Mouse (Mus musculus): ENCODE data around the gene Tmem143. TPM values are rescaled to one million over a fixed set of nuclear protein-coding genes. Genes with fewer than 3 reads are reported as not detected.
A peak's percentile ranks its signal among the peaks of the same experiment; 100 is the strongest.
"Not testable (repeated sequence)": the region's sequence is repeated elsewhere in the genome, so short reads cannot be mapped to it uniquely, and the experiment has no call there.

The Tmem143 gene
- polyA plus RNA-seq, 1 experiment, result 35.5 TPM

DNA sequence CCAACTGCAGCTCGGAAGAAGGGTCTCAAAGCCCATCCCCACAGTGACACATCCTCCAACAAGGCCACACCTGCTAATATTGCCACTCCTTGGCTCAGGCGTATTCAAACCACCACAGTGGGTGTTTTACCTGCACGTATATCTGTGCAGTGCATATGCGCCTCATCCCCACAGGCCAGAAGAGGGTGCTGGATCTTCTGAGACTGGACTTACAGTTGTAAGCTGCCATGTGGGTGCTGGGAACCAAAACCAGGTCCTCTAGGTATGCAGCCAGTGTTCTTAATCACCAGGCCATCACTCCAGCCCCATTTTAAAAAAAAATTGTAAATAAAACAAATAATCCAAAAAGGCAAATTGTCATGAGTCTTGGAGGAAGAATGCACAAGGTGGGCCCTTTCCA lies 16.2 kb upstream of the Tmem143 start:
- WGBS, result over 99% methylated on average over 4 of the region's 4 CpGs
- Histone ChIP-seq H3K4me3 (replicated peaks; ENCODE audit: extremely low read depth, low read depth, low read length) (no peak overlapping the region), H3K4me1 (ENCODE audit: control insufficient read depth, insufficient read depth, low read length) (no peaks in the 10 kb centered on the region)
- no peak for DNase-seq
- TF ChIP-seq CTCF (IDR thresholded peaks at IDR 0.05; ENCODE audit: insufficient read depth, low read length), result no peak
- no peak for TF ChIP-seq POLR2A (IDR thresholded peaks at IDR 0.05; ENCODE audit: borderline replicate concordance, extremely low read depth, low read depth, low read length)

DNA sequence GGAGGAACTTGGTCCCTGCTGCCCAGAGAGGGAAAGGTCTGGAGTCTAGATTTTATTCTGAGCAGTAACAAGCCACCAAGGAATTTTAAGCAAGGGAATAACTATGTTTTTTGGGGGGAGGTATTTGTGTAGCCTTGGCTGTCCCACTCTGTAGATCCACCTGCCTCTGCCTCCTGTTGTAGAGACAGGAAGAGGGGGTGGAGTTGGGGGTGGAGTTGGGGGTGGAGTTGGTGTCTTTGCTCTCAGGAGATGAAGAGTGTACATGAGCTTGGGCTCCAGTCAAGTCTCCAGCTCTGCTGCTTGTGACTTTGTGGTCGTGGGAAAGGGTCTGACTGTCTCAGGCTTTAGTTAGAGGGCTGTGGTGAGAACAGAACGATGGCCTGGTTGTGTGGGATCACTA lies 15.7 kb upstream of the Tmem143 start:
- no peak for DNase-seq
- 78% methylated on average over 2 of the region's 2 CpGs for WGBS
- no peak for TF ChIP-seq CTCF (IDR thresholded peaks at IDR 0.05; ENCODE audit: insufficient read depth, low read length)
- no peak for TF ChIP-seq POLR2A (IDR thresholded peaks at IDR 0.05; ENCODE audit: borderline replicate concordance, extremely low read depth, low read depth, low read length)
- no peak overlapping the region for H3K4me3 ChIP-seq (replicated peaks; ENCODE audit: extremely low read depth, low read depth, low read length)
- no peaks in the 10 kb centered on the region for H3K4me1 ChIP-seq (ENCODE audit: control insufficient read depth, insufficient read depth, low read length)

DNA sequence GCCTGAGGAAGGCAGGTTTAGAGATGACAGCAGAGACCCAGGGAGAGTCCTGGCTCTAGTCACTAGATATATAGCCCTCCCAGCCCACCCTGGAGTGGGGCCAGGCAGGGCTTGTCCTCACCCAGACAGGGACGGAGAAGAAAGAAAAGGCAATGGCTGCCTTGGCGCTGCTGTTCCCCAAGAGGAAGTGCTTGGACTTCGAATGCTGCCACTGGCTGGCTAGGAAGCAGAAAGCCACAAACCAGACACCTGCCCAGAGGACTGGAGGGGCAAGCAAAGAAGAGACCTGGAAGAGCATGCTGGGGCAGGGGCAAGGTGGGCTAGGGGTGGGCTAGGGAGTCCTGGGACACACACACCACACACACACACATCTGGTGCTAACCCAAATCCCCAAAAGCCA lies 9.5 kb upstream of the Tmem143 start:
- no peak for TF ChIP-seq POLR2A (IDR thresholded peaks at IDR 0.05; ENCODE audit: borderline replicate concordance, extremely low read depth, low read depth, low read length)
- TF ChIP-seq CTCF (IDR thresholded peaks at IDR 0.05; ENCODE audit: insufficient read depth, low read length), result no peak
- 41% methylated on average over 3 of the region's 3 CpGs for WGBS
- H3K4me3 ChIP-seq (replicated peaks; ENCODE audit: extremely low read depth, low read depth, low read length), result no peak overlapping the region
- no peaks in the 10 kb centered on the region for H3K4me1 ChIP-seq (ENCODE audit: control insufficient read depth, insufficient read depth, low read length)
- no peak for DNase-seq

DNA sequence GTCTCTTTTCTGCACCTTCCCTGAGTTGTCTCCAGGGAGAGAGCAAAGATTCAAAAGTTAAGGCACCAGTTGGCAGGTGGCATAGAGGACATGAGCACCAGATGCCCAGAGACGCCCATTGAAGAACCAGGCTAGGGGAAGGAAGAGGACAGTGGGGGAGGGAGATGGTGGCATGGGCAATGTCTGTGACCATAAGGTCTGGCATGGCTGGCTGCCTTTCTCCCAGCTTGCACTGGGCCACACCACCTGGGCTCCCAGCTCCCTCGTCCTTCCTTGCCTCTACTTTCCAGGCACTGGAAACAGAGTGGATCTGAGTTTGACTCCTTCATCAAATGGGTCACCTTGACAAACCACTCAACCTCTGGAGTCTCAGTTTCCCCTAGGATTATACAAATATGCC lies 4.1 kb upstream of the Tmem143 start:
- Histone ChIP-seq H3K4me3 (replicated peaks; ENCODE audit: extremely low read depth, low read depth, low read length) (no peak overlapping the region), H3K4me1 (ENCODE audit: control insufficient read depth, insufficient read depth, low read length) (0 out of 2 replicates have a peak, but pooled peaks cover 3% of the 10 kb centered on the region)
- TF ChIP-seq CTCF (IDR thresholded peaks at IDR 0.05; ENCODE audit: insufficient read depth, low read length), result no peak
- TF ChIP-seq POLR2A (IDR thresholded peaks at IDR 0.05; ENCODE audit: borderline replicate concordance, extremely low read depth, low read depth, low read length), result no peak
- no peak for DNase-seq
- 82% methylated on average over 2 of the region's 2 CpGs for WGBS

DNA sequence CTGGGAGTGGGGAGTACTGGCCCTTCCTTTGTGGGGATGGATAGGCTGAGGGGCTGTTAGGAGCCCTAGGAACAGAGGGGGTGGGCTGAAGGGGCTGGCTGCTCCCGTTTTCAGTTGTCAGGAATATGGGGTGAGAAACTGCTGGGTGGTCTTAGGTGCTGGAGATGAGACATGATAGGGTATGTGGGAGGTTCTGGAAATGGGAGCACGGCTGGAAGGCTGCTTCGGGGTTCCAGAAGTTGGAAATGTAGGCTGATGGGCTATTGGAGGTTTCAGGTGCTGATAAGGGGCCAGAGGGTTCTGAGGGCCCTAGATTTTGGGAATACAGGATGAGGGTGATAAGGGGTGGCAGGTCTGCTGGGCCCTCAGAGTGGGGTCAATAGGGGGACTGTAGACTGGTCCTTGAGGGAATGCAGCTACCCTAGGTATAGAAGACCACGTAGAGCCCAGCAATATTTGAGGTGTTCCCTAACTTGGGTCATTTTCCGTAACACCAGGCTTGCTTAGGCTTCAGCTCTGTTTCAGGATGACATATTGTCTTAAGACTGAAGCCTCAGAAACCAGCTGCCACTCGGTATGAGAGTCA lies 717 bp upstream of the Tmem143 start:
- Histone ChIP-seq H3K4me1 (ENCODE audit: control insufficient read depth, insufficient read depth, low read length) (0 out of 2 replicates have a peak, but pooled peaks cover 3% of the 10 kb centered on the region), H3K4me3 (replicated peaks; ENCODE audit: extremely low read depth, low read depth, low read length) (no peak overlapping the region)
- TF ChIP-seq POLR2A (IDR thresholded peaks at IDR 0.05; ENCODE audit: borderline replicate concordance, extremely low read depth, low read depth, low read length) (no peak), CTCF (IDR thresholded peaks at IDR 0.05; ENCODE audit: insufficient read depth, low read length) (no peak)
- WGBS, result 72% methylated on average over 6 of the region's 6 CpGs
- no peak for DNase-seq

DNA sequence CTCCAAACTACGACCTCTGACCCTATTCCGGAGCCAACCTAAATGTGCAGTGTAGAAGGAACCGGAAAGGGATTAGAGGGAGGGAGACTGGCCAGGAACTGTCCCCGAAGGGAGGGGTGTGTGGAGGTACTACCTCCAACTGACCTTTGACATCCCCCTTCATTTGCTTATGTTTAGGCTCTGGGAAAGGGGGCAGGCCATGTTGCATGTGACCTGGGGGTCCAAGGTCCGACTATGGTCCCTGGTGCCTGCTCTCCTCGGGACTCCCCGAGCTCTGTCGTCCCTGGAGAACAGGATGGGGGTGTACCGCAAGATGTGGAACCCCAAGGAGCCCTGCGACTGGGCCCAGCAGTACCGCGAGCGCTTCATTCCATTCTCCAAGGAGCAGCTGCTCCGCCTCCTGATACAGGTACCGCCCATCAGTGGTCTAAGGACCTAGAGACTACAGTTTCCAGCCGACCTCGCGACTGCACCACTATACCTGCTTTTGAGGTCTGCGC lies 567 bp downstream of the Tmem143 start:
- 3% methylated on average over 19 of the region's 19 CpGs for WGBS
- Histone ChIP-seq H3K4me1 (ENCODE audit: control insufficient read depth, insufficient read depth, low read length) (0 out of 2 replicates have a peak, but pooled peaks cover 3% of the 10 kb centered on the region), H3K4me3 (replicated peaks; ENCODE audit: extremely low read depth, low read depth, low read length) (peak overlapping the region; percentile 69)
- TF ChIP-seq POLR2A (IDR thresholded peaks at IDR 0.05; ENCODE audit: borderline replicate concordance, extremely low read depth, low read depth, low read length), result 0 out of 2 replicates have a peak, but pooled peaks have one; percentile 16
- TF ChIP-seq CTCF (IDR thresholded peaks at IDR 0.05; ENCODE audit: insufficient read depth, low read length), result no peak
- DNase-seq, result peak; percentile 69

DNA sequence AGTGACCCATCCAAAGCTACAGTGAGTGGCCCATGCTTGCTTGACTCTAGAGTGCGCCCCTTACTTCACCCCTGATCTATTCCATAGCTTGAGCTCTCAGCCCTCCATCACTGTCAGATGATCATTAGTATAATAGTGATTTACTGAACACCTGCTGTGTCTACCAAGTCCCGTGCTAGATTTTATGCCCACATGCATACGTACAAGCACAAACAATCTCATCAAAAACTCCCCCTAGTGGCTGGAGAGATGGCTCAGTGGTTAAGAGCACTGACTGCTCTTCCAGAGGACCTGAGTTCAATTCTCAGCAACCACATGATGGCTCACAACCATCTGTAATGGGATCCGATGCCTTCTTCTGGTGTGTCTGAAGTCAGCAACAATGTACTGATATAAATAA lies 1.4 kb downstream of the Tmem143 start:
- not testable (repeated sequence) for H3K4me1 ChIP-seq (ENCODE audit: control insufficient read depth, insufficient read depth, low read length); DNase-seq; H3K4me3 ChIP-seq (replicated peaks; ENCODE audit: extremely low read depth, low read depth, low read length)
- WGBS, result 46% methylated on average over 4 of the region's 4 CpGs

DNA sequence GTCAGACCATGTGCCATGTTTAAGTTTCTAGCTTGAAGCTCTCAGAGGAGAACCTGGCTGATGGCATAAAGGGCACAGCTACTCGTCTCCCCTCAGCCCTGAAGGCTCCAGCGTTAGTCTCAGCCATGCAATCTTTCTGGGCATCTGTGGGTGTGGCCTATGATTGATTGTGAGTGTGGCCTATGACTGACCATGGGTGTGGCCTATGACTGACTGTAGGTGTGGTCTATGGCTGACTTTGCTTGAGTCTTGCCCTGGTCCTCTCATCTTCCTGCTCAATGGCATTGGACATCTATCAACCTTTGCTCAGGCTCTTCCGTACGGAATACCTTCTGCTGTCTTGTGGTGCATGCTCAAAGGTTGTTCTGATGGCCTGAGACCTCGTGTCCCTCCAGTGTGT lies 4.8 kb downstream of the Tmem143 start:
- 51% methylated on average over 5 of the region's 5 CpGs for WGBS
- Histone ChIP-seq H3K4me1 (ENCODE audit: control insufficient read depth, insufficient read depth, low read length) (0 out of 2 replicates have a peak, but pooled peaks cover 3% of the 10 kb centered on the region), H3K4me3 (replicated peaks; ENCODE audit: extremely low read depth, low read depth, low read length) (no peak overlapping the region)
- DNase-seq, result no peak
- TF ChIP-seq POLR2A (IDR thresholded peaks at IDR 0.05; ENCODE audit: borderline replicate concordance, extremely low read depth, low read depth, low read length) (no peak), CTCF (IDR thresholded peaks at IDR 0.05; ENCODE audit: insufficient read depth, low read length) (no peak)

DNA sequence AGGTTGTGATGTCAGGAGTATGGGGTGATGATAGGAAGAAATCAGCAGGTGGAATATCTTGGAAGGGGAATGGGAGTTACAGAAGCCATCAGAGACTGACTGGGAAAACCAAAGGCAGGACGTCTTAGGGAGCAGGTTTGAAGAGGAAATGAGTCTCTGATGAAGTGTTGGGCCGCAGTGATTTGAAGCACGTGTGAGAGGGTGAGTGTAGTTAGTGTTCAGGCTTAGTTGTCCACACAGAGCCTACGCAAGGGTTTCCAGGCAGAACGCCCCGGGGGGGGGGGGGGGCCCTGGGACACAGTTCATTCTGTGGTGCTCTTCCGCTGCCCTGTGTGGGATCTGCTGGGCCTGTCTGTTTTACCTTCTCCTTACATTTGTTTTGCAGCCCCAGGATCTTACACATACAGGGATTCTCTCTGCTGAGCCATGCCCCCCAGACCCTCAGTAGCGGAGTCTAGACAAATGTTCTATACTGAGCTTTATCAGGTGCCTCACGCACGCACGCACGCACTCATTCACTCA lies 5.8 kb downstream of the Tmem143 start:
- H3K4me1 ChIP-seq (ENCODE audit: control insufficient read depth, insufficient read depth, low read length), result 0 out of 2 replicates have a peak, but pooled peaks cover under 1% of the 10 kb centered on the region
- no peak for TF ChIP-seq POLR2A (IDR thresholded peaks at IDR 0.05; ENCODE audit: borderline replicate concordance, extremely low read depth, low read depth, low read length)
- TF ChIP-seq CTCF (IDR thresholded peaks at IDR 0.05; ENCODE audit: insufficient read depth, low read length), result no peak
- H3K4me3 ChIP-seq (replicated peaks; ENCODE audit: extremely low read depth, low read depth, low read length), result no peak overlapping the region
- no peak for DNase-seq
- WGBS, result 59% methylated on average over 12 of the region's 12 CpGs

DNA sequence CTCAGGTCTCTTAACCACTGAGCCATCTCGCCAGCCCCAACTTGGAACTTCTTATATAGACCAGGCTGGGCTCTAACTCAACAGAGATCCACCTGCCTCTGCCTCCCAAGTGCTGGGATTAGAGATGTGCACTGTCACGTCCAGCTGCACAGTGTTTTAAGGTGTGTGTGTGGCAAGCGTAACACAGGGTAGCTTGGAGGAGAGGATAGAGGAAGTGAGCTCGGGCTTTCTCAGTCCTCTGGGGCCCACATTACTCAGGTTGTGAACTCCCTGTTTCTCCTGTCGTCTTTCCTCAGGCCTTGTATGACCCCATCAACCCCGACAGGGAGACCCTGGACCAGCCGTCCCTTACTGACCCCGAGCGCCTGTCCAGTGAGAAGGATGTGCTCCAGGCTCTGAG lies 9.9 kb downstream of the Tmem143 start:
- Histone ChIP-seq H3K4me1 (ENCODE audit: control insufficient read depth, insufficient read depth, low read length) (no peaks in the 10 kb centered on the region), H3K4me3 (replicated peaks; ENCODE audit: extremely low read depth, low read depth, low read length) (no peak overlapping the region)
- DNase-seq, result no peak
- 88% methylated on average over 9 of the region's 9 CpGs for WGBS
- no peak for TF ChIP-seq POLR2A (IDR thresholded peaks at IDR 0.05; ENCODE audit: borderline replicate concordance, extremely low read depth, low read depth, low read length)
- TF ChIP-seq CTCF (IDR thresholded peaks at IDR 0.05; ENCODE audit: insufficient read depth, low read length), result no peak

All from lung, adult 2 months (tissue).